Mouse (Mus musculus) urinary bladder, postnatal 25 days (tissue): ENCODE measurements around the gene Gmfg.

Experiments
- DNase-seq: peaks from one replicate; pipeline ENCODE4 v3.0.0; 2022; ENCODE audit warnings: low spot score

Gene Gmfg

DNA sequence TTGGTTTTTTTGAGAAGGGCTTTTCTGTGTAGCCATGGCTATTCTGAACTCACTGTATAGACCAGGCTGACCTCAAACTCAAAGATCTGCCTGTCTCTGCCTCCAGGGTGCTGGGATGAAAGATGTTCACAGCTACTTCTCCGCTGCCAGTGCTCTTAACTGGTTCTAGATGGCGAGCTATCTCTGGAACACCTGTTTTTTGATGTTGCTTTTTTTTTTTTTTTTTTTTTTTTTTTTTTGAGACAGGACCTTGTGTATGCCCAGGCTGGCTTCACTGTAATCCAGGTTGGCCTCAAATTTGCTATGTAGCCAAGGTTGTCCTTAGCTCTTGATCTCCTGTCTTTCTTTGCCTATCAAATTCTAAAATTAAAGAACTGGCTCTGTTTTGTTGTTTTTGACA lies 1.5 kb downstream of the Gmfg start:
- no peak for DNase-seq

DNA sequence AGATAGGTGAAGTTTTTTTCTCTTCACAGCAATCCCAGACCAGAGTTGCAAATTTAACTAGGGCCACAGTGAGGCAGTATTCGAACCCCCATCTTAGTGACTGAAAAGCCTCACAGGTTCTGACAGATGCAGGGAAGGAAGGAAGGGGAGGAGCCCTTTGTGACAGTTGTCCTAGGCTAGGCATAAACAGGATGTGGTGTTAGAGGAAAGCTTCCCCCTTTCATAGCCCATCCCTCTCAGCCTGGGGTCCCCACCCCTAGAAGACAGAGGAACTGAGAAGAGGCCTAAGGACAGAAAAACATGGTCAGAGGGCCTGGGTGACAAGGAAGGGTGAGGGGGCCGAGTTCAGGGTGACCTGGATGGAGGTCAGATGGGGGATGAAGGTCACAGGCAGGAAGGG lies 3.5 kb downstream of the Gmfg start:
- no peak for DNase-seq

DNA sequence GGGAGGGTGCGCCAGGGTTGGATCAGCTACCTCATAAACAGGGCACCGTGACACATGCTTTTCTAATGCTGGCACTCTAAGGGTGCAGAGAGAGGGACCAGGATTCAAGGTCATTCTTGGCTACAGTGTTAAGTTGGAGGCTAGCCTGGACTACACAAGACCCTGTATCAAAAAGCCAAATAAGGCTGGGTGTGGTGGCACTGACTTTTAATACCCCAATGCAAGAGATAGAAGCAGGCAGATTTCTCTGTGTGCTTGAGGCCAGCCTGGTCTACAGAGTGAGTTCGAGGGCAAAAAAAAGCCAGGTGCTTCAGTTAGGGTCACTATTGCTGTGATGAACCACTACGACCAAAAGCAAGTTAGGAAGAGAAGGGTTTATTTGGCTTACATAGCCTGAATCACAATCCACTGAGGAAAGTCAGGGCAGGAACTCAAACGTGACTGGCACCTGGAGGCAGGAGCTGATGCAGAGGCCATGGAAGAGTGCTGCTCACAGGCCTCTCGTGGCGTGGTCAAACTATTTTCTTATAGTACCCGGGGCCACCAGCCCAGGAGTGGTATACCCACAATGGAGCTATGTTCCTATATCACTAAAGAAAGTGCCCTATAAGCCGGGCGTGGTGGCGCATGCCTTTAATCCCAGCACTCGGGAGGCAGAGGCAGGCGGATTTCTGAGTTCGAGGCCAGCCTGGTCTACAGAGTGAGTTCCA lies 4.7 kb downstream of the Gmfg start:
- no peak for DNase-seq

DNA sequence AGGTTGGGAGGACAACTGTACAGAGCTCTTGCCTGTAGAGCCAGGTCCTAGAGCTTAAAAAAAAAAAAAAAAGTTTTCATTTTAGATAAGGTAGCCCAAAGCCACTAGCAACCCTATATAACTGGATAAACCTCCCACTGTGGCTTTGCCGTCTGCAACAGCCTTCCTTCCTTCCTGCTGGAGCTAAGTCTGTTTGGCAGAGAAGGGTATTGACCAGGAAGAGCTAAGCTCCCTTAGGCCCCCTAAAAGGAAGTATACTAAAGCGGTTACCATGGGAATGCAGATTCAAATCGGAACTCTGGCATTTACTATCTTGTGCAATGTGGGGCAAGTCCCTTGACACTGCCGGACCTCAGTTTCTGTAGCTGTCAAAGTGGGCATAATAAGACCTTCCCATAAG lies 5.4 kb downstream of the Gmfg start:
- DNase-seq: no peak

DNA sequence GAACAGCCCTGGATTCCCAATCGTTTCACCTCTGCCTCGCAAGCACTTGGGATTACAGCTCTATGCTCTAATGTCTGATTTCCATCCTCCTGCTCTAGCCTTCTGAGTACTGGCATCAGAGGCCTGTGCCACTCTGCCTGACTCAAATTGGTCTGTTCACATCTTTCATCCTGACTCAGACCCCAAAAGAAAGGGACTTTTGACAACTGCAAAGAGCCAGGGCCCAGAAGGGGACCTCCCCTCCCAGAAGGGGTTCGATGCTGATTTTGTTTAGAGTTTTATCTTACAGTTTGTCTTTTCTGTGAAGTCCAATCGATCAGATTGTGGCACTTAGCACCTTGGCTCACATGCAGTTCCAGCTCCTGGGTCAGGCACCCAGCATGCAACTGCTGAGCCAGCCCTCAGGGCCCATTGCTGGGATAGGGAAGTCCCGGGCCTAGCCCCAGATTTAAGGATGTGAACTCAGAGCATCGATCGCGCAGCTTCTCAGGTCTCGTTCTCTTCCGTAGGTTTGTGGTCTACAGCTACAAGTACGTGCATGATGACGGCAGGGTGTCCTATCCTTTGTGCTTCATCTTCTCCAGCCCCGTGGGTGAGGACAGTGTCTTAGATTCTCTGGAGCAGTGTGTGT lies 7.2 kb downstream of the Gmfg start:
- no peak for DNase-seq

DNA sequence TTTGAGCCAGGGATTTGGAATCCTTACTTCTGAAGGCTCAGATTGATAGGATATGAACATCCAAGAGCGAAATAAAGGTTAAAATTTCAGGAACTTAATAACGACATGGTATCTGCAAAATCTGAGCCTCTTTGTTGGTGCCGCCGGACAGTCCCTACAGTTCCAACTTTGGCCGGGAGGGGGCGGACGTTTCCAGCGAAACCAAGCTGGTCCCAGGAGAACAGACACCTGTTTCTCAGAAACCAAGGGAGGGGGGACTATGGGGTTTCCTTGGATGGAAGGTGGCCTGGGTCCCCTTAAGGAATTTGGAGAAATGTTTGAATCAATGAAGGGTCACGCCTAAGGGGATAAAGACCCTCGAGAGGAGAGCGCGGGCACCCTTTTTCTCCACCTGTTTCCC lies 9.2 kb downstream of the Gmfg start:
- DNase-seq: peak; percentile 92

DNA sequence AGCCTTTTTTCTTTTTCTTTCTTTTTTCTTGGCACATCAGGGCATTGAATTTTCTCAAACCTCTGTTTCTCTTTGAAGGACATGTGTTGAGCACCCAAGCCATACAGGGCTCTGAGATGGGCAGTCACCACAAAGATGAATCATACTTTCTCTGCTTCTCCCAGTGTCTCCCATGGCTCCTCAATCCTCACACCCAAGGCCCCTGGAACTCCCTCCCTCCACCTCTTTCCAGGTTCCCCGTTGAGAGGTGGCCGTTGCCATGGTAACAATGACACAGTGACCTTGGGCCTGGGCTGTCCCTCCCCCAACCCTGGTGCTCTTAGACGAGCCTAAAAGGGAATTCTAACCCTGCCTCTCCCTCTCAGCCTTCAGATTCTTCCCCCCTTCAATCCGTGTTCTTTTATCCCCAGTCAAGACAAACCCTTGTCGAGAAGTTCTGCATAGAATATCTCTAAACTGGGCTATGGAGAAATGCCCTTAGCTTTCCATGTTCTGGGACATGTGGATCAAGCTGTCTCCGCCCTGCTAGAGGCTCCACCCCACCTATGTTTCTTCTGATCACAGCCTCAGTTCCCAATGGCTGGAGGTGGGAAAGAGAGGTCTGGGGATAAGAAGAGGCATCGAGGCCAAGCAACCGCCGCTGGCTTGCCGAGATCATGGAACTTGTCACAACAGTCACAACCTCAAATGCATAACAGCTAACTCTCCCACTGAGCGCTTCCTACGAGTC lies 10.0 kb downstream of the Gmfg start:
- no peak for DNase-seq

DNA sequence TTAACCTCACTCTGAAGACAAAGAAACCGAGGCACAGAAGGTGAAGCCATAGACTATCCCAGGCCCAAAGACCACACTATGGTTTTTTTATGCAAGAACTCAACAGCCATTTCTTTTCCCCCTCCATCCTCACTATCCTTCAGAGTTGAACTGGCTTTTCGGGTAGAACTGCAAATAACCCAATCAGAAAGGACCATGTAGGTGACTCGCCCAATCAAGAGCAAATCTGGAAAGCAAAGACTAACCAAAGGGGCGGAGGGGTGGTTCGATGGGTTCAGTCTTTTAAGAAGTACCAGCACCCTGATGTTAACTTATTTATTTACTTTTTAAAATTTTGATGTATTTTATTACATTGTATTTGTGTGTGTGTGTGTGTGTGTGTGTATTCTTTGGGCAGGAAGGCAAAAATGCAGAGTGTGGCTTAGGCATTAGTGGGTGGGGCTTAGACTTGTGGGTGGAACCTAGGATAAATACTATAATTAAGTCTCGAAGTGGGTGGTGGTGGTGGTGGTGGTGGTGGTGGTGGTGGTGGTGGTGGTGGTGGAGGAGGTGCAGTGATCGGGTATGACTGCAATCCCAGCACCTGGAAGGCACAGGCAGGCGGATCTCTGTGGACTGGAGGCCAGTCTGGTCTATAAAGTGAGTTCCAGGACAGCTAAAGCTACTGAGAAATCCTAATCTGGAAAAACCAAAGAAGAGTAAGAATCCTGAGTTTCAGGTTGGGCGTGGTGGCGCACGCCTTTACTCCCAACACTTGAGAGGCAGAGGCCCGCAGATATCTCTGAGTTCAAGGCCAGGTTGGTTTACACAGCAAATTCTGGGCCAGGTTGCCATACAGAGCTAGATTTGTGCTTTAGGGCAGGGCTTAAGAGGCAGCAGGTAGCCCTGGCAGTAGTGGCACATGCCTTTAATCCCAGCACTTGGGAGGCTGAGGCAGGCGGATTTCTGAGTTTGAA lies 10.9 kb downstream of the Gmfg start:
- DNase-seq: no peak

DNA sequence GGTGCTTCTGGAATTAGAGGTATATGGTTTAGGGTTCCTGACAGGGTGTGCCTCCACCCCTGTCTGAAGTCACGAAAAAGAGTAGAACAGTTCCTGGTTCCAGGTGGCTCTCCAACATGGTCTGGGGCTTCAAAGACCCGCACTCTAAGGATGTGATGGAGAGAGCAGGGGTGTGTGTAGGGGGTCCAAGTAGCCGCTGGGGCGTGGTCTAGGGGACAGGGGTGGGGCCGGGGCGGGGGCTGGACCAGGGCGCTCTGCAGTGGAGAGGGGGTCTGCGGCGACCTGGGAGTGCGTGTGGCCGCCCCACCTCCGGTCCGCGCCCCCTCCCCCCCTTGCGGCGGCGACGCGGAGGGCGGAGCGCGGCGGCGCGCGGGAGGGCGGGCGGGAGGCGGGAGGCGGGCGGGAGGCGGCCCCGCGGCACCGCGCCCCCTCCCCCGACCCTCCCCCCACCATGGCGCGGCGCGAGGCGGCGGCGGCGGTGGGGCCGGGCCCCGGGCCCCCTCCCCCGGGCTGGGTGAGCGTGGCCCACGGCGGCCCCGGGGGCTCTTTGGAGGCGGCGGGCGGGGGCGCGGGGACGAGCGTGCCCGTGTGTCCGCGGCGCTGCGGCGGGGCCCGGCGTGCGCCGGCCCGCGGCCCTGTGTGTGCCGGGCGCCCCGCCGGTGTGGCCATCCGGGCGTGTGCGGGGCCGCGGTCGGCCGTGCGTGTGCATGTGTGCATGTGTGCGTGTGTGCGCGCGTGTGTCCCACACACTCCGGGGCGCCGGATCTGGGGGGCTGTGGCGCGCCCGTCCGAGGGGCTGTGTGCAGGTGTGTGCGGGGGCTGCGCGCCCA lies 14.5 kb downstream of the Gmfg start, which contains the start of gene Lrfn1:
Gene Lrfn1, plus strand, starts transcription at position 450 of the 830 bp plus-strand sequence.
- DNase-seq: no peak

DNA sequence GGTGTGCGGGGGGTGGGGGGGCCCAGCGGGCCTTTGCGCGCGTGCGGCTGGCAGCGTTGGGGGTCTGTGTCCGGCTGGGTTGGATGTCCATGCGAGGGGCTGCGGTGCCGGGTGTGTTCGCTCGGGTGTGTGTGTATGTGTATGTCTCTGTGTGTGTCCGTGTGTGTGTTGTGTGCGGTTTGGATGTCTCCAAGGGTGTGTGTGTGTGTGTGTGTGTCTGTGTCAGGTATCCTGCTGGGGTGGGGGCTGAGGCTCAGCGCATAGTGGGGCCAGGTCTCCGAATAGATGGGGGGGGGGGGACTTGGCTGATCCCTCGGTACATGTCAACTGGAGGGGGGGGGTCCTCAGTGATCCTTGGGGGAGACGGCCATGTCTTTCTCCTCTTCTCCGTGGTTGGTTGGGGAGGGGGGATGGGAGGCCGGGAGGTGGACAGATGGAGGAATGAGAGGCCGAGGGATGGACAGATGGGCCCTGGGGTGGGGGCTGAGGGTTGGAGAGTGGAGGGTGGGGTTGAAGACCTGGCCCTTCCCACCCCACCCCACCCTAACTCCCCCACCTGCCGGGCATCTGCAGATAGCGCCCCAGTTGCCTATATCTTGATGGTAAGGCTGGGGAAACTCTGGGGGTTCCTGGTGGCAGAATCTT lies 15.2 kb downstream of the Gmfg start:
- no peak for DNase-seq

DNA sequence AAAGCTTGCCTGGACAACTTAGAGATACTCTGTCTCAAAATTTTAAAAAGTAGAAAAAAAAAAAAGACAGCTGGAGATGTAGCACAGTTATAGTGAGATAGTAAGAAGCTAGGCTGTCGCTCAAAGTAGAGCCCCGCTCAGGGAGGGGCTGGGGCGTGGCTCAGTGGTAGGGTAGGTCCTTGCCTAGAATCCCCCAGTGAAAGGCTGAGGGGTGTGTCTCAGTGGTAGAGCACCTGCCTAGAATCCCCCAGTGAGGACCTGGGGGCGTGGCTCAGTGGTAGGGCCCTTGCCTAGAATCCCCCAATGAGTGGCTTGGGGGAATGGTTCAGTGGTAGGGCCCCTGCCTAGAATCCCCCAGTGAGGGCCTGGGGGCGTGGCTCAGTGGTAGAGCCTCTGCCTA lies 23.1 kb downstream of the Gmfg start:
- DNase-seq: no peak

DNA sequence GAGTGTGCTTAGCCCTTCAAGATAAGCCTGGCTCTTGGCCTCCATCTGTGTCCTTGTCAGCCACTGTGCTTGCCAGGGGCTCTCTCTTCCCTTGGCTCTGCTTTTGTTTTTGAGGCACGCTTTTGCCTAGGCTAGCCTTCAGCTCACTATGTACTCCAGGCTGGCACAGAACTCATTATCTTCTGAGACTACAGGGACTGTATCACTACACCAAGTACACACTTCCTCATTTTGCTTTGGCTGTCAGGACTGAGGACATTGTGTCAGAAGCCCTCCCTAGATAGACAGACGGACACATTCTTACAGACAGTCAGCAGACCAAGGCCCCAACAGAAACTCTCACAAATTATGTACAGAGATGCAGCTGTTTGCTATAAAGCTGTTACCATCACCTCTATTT lies 25.5 kb downstream of the Gmfg start:
- DNase-seq: no peak

DNA sequence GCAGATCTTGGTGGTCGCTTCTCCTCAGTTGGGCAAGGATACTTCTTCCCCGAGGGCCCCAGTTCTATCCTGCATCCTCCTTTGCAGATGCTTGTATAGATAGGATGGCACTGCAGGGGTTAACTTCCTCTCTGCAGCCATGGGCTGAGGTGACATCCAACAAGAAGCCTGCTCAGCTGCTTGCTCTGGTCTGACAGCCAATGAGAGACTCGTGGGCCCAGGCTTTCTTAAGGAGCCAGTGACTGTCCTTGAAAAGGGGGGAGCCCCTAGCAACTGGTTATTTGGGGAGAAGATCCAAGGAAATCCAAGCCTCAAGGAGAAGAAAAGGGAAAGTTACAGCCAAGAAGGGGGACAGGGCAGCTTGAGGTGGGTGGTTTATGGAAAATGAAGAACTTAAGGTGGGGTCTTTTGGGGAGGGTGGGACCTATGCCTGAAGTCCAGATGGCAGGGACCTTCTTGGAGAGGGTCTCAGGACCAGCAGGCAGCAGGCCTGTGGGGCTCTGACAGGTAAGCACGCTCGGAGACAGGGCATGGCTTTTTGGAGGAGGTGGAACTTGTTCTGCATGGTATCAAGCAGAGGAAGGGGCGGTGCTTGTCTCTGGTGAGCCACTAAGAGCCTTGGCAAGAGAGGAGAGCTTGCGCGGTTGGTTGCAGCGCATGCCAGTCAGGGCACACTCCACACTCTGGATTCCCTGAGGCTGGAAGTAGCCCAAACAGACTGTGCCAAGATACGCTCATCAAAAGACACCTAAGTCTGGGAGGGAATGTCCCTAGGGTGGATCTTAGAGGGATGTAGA lies 27.4 kb downstream of the Gmfg start:
- peak; percentile 48 for DNase-seq

DNA sequence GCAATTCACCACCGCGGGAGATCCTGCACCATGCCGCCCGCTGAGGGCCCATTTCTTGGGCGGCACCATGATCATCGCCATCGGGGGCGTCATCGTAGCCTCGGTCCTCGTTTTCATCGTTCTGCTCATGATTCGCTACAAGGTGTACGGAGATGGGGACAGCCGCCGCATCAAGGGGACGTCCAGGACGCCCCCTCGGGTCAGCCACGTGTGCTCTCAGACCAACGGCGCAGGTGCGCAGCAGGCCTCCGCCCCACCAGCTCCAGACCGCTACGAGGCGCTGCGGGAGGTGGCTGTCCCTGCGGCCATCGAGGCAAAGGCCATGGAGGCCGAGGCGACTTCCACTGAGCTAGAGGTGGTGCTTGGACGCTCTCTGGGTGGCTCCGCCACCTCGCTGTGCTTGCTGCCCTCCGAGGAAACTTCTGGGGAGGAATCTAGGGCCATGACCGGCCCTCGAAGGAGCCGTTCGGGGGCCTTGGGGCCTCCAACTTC lies 29.5 kb downstream of the Gmfg start:
- DNase-seq: no peak

DNA sequence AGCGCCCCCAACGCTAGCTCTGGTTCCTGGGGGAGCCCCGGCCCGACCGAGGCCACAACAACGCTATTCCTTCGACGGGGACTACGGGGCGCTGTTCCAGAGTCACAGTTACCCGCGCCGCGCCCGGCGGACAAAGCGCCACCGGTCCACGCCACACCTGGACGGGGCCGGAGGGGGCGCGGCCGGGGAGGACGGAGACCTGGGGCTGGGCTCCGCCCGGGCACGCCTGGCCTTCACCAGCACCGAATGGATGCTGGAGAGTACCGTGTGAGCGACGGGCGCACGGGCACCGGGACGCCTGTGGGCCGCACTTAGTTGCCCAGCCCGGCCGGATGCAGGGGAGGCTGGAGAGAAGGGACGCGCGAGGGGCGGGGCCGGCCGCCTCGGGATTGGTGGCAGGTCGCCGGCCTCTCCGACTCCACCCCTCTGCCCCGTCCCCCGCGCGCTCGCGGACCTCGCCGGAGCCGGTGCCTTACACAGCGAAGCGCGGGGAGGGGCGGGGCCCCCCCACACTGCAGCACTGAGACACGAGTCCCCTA lies 30.0 kb downstream of the Gmfg start:
- DNase-seq: peak; percentile 53

DNA sequence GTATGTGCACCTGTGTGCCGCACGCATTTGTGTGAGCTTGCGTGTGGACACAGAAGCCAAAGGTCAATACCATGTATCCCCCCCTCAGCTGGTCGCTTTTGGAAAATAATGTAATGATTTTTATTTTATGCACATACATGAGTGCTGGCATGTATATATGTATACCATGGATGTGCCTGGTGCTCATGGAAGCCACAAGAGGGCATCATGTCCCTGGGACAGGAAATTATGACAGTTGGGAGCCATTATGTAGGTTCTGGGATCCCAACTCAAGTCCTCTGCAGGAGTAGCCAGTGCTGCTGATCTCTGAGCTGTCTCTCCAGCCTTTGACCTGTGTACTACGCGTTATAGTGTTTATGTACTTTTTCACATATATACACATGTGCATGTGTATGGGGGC lies 38.9 kb downstream of the Gmfg start:
- no peak for DNase-seq

DNA sequence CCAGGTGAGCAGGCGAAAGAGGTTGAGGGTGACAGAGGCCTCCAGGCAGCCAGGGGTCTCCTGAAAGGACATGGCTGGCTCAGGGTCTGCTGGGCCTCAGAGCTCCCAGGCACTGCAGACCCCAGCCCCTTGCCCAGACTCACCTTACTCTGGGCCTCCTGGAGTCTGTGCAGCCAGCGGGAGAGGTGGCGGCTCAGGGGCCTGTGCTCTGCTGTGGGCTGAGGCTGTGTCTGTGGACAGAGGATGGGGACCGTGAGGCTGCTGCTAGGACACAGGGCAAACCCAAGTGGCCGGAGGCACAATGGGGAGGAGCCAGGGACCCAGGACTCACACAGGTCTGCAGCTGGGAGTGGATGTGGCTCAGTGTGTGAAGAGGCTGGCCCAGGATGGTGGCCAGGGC lies 40.1 kb downstream of the Gmfg start:
- no peak for DNase-seq

DNA sequence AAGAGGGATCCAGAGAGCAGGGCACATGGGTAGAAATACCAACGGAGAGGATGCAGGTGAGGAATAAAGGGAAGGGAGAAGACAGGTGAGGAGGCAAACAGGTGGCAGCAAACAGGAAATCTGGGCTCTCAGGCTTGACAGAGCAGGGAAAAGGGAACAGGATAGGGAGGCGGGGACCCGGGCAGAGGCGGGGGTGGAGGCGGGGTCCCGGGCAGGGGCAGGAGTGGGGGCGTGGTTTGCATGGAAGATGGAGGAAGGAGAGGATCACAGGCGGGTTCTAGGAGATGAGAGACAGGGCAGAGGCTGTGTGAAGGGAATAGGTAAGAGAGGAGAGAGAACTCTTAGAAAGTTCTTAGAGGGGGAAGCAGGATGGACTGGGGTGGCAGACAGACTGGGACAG lies 41.6 kb downstream of the Gmfg start:
- DNase-seq: no peak

DNA sequence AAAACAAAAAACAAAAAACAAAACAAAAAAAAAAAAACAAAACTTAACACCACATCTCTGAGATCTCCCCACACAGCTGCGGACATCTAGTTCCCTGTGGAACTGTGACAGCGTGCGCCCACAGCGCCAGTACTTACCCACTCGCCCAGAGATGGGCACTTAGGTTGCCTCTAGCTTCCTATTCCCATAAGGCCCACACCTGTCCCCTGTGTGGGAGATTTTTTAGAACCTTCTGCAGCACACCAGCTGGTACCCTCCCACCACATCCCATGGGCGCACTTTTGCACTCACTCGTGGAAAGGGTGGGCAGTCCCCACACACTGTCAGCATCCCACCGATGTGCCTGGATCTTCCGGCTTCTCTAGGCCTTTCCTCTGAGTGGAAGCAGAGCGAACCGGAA lies 45.6 kb downstream of the Gmfg start:
- no peak for DNase-seq
